Mouse (Mus musculus) MEL (cell line): ENCODE results near the gene Pdpr.

Experiments used
- CTCF ChIP-seq, 3 experiments: IDR thresholded peaks in 2 of 3; conservative IDR thresholded peaks in 1 of 3; 2 replicates each; pipeline ENCODE4 v1.5.1; 2011 to 2012; ENCODE audit warnings: low read length in 3 of 3, low read depth in 2 of 3, mild to moderate bottlenecking in 2 of 3, improper control_type of control experiment in 1 of 3, inconsistent platforms in 1 of 3, mixed read lengths in 1 of 3, moderate library complexity in 1 of 3; ENCODE audit not compliant: control insufficient read depth in 1 of 3, insufficient read depth in 1 of 3, poor library complexity in 1 of 3, severe bottlenecking in 1 of 3
- EP300 ChIP-seq, 2 experiments: IDR thresholded peaks; 2 replicates each; pipeline ENCODE4 v1.6.1; 2011; ENCODE audit warnings: improper control_type of control experiment in 2 of 2, low read length in 2 of 2, low read depth in 1 of 2, mild to moderate bottlenecking in 1 of 2
- GATA1 ChIP-seq: IDR thresholded peaks from 2 replicates; pipeline ENCODE4 v1.6.1; 2011; ENCODE audit warnings: low read depth, low read length, improper control_type of control experiment
- JUND ChIP-seq: IDR thresholded peaks from 2 replicates; pipeline ENCODE4 v1.6.1; 2011; ENCODE audit warnings: low read depth, mild to moderate bottlenecking, improper control_type of control experiment, low read length
- MXI1 ChIP-seq: IDR thresholded peaks from 2 replicates; pipeline ENCODE4 v1.6.1; 2011; ENCODE audit warnings: mild to moderate bottlenecking, low read depth, low read length, improper control_type of control experiment
- NELFE ChIP-seq: IDR thresholded peaks from 2 replicates; pipeline ENCODE4 v1.6.1; 2011; ENCODE audit warnings: low read depth, low read length, improper control_type of control experiment
- POLR2AphosphoS5 ChIP-seq: IDR thresholded peaks from 2 replicates; pipeline ENCODE4 v1.6.1; 2012; ENCODE audit warnings: low read depth, borderline replicate concordance, mild to moderate bottlenecking, inconsistent platforms, low read length, moderate library complexity, mixed read lengths
- SIN3A ChIP-seq: IDR thresholded peaks from 2 replicates; pipeline ENCODE4 v1.6.1; 2012; ENCODE audit warnings: low read length, improper control_type of control experiment, inconsistent platforms
- TAL1 ChIP-seq: IDR thresholded peaks from 2 replicates; pipeline ENCODE4 v1.6.1; 2012; ENCODE audit warnings: mild to moderate bottlenecking, inconsistent platforms, low read length, moderate library complexity, mixed read lengths
- ZKSCAN1 ChIP-seq: IDR thresholded peaks from 2 replicates; pipeline ENCODE4 v1.6.1; 2012; ENCODE audit warnings: low read depth, mild to moderate bottlenecking, inconsistent platforms, low read length, improper control_type of control experiment, moderate library complexity

- TF ChIP-seq GATA1 (no peak), CTCF (IDR thresholded peaks at IDR 0.05 in 2 of 3, conservative IDR thresholded peaks at IDR 0.05 in 1 of 3; ENCODE audit: control insufficient read depth in 1 of 3, insufficient read depth in 1 of 3, low read depth in 2 of 3, low read length in 3 of 3, poor library complexity in 1 of 3, severe bottlenecking in 1 of 3) (no peak), EP300 (IDR thresholded peaks at IDR 0.05; ENCODE audit: low read depth in 1 of 2, low read length in 2 of 2) (no peak), JUND (no peak), NELFE (no peak), MXI1 (no peak), ZKSCAN1 (no peak), POLR2AphosphoS5 (no peak), SIN3A (no peak), TAL1 (no peak)
Measured at GRCm38 (mm10) chr8:111171661-111172060, 77.2 kb downstream of the Pdpr start.
